Mouse (Mus musculus): Measurements from ENCODE around the gene Rab5b.

Rab5b gene

DNA sequence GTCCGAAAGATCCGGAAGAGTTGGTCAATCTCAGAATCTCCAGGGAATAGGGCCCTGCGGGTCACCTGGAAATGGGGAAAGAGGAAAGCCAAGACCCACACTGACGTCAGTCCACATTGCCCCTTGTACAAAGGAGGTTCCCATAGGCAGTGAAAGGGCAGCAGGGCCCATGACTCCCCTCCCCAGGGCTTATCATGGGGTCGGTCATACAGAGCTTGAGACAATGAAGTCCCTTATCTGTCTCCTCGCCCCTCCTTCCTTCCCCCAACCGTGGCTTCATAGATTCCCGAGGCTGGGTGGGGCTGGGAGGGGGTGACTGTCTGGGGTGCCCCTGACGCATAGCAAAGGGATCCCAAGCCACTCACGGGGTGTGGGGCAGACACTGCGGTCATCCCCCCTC, 3.5 kb upstream of the Rab5b start:
- no peak for DNase-seq (ENCODE audit: extremely low read depth, low read depth, low spot score)

DNA sequence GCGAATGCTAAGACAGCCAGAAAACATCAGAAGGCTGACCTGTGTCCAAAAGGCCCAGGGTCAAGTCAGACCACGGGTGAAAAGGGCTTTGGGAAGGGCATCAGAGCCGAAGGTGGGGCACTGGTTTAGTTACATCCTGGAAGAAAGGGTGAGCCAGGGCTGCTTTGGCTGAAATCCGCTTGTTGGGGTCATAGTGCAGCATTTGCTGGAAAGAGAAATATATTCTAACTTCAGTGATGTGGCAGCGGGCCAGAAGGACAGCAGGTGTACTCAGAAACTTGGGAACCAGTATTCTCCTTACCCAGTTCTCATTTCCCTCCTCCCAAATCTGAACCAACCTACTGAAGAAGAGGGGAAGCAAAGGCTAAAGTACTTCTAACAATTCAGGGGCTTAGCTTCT, 2.9 kb upstream of the Rab5b start:
- no peak for DNase-seq (ENCODE audit: extremely low read depth, low read depth, low spot score)

DNA sequence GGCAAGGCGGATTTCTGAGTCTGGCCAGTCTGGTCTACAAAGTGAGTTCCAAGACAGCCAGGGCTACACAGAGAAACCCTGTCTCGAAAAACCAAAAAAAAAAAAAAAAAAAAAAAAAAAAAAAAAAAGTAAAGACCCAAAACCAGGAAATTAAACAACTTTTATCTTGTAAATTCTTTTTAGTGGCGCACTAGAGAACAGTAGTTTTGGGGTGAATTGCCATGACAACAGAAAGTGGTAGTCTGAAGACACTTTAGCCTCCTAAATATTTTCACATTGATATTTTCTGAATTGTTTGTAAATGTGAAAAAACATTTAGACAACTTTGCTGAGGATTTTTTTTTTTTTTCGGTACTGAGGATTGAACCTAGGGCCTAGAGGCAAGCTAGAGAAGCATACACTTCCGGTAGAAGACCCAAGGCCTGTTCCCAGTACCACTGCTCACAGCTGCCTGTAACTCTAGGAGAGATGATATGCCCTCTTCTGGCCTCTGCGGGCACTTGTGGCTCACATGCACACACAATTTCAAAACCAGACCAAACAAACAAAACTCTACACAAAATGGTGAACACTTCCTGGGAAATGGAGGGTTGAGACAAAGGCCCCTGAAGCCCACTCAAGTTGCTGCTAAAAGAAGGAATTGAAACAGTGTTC, 1.1 kb upstream of the Rab5b start:
- DNase-seq (ENCODE audit: extremely low read depth, low read depth, low spot score), result no peak

DNA sequence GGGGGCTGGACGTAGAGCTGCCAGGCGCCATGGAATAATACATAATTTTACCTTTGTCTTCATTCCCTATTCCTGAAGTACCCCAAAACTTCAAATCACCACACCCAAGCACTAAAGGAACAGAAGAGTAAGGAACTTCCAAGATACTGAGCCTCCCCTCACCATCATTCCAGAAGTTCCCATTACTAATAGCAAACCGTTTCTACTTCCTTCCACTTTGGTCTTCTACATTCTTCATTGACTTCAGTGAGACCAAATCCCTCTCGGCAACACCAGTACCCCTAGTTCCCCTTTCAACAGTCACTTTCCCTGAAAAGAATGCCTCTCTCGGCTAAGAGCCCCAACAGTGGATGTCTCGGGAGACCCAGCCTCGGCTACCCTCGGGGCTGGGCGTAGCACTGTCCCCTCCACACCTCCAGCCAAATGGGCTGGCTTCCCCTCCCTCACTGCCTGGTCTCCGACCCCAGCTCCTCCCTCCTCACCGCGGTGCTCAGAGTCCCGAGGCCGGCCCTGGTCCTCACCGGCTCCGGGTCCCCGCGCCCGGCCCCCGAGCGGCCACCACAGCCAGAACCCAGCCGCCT, 563 bp downstream of the Rab5b start:
- DNase-seq (ENCODE audit: extremely low read depth, low read depth, low spot score), result no peak

DNA sequence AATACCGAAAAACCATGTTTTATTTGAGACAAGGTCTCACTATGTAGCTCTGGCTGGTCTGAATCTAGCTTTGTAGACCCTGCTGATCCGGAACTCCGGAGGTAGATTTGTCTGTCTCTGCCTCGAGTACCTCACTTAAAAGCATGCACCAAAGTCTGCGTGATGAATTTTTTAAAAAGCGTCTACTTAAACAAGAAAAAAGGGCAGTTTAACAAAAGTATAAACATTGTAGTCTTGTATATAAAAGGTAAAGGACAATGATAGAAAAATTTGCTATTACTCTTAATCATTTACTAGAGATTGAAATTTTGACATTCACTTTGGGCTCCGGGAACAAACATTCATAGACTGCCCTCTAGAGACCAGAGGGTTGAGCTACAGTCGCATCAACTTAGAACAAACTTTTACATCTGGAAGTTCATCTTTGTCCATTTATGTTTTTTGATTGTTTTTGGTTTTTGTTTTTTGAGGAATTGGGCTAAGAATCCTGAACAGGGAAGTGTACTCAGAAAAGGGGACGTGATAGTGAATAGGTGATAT, 21.5 kb downstream of the Rab5b start:
- no peak for DNase-seq (ENCODE audit: extremely low read depth, low read depth, low spot score)

DNA sequence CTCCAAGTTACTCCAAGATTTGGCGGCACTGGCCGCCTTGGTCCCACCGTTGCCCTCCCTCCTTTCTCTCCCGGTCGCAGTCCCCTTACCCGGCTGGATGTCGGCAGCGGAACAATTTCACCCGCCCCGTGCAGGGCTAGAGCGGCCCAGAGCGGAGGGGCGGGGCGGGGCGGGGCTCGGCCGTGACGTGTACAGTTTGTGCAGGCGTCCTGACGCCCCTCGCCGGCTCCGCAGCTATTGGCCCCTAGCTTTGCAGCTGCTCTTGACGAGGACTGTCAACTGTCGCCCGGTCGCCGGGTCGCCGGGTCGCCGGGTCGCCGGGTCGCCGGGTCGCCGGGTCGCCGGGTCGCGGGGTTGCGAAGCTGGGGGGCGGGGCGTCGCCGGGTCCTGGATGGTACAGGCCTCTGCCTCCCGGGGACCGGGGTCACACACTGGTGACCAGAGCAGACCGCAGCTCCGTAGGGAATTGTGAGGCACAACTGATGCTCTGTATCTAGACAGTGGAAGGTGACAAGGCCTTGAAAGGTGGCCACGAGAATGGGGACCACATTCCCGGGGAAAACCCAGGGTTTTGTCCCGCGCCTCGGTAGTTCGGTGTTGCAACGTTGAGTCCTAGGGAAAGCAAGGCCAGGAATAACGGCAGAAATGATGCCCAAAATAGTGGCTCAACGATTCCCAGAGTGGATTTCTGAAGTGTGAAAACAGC, 22.1 kb downstream of the Rab5b start, which contains the start of gene Suox:
Gene Suox, minus strand, starts transcription at position 311 of the 706 bp plus-strand sequence.
- DNase-seq (ENCODE audit: extremely low read depth, low read depth, low spot score), result no peak

DNA sequence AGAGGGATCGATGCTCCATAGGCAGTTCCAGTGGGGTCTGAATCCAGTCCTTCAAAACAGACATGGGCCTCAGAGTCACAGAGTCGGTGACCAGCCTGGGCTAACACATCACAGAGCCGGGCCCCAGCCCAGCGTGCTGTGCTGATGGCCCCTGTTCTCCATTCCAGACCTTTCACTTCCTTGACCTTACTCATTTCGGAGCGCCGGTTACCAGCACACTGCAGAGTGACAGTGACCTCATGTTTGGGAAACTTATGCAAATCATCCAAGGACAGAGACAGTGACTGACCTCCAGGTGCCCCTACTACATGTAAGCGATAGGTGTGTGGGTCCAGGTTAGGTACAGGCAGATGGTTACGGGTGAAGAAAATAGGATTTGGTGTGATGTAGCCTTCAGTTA, 24.9 kb downstream of the Rab5b start:
- DNase-seq (ENCODE audit: extremely low read depth, low read depth, low spot score), result no peak

DNA sequence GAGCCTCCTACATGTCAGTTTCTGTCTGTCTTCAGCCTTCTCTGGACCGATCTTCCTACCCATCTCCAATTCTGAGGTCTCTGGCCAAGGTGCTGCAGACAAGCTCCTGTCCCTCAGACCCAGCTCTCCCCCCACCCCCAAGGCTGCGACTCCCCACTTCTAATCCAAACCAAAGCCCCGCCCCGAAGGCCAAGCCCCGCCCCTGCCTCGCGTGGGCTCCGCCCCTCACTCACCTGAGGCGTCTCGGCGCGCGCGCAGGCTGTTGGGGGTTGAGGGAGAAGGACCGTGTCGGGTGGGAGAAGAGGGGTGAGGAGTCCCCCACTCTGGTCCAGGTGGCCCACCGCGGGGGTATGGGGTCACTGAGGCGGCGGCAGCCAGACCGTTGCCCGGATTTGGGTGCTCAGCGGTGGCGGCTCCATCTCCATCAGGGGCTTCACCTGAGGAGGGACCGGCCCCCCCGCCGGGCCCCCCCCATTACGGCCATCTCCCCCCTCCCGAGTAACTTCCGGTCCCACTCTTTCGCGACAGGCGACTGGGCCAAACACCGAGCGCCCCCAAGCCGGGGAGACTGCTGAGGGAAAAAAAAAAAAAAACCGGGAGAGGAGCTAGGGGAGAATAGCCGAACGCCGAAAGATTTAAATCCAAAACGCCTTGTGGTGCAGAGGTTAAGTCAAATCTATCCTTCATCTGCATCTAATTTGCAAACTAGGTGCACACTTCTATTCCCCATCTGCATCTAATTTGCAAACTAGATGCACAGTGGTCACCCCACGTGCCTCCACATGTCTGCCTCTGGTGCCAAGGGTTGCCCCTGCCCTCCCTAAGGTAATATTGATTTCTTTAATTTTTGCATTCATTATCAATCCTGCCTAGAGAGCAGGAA, 27.0 kb downstream of the Rab5b start:
- no peak for DNase-seq (ENCODE audit: extremely low read depth, low read depth, low spot score)

DNA sequence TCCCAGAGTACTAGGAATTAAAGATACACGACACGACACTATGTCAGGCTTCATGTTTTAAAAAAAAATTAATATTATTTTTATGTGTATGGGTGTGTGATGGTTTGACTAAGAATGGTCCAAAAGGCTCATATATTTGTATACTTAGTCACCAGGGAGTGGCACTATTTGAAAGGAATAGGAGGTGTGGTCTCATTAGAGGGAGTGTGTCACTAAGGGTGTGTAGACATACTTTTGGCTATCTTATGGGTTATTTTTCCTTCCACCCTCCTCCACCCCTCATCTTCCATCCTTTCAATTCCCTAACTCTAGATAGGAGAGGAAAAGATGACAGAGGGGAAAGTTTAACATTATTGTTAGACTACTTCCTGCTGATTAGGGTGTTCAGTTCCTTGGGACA, 30.3 kb downstream of the Rab5b start:
- DNase-seq (ENCODE audit: extremely low read depth, low read depth, low spot score), result no peak

DNA sequence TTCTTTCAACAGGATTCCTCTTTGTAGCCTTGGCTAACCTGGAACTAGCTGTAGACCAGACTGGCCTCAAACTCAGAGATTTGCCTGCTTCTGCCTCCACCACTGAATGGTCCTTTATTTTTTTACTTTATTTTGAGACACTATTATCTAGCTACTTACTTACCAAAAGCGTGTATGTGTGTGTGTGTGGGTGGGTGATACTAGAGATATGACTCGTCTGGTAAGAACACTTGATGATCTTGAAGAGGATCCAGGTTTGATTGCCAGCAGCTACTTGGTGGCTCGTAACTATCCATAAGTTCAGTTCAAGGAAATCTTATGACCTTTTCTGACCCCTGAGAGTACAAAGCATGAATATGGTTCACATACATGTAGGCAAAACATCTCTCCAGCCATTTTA, 30.8 kb downstream of the Rab5b start:
- DNase-seq (ENCODE audit: extremely low read depth, low read depth, low spot score), result no peak

DNA sequence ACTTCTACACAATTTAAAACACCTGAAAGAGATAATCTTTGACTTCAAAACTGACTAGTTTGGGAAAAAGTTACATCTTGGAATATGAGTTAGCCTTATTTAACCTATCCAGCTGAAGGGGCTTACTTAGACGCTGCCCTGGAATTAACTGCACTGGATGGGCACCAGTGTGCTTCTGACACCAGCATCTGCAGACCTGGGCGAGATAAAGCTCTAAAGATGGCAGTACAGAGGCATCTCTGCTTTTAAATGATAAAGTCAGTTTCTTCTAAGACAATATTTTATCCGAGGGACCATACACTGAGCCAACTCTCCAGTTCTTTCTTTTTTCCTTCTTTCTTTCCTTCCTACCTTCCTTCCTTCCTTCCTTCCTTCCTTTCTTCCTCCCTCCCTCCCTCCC, 31.3 kb downstream of the Rab5b start:
- DNase-seq (ENCODE audit: extremely low read depth, low read depth, low spot score), result no peak

DNA sequence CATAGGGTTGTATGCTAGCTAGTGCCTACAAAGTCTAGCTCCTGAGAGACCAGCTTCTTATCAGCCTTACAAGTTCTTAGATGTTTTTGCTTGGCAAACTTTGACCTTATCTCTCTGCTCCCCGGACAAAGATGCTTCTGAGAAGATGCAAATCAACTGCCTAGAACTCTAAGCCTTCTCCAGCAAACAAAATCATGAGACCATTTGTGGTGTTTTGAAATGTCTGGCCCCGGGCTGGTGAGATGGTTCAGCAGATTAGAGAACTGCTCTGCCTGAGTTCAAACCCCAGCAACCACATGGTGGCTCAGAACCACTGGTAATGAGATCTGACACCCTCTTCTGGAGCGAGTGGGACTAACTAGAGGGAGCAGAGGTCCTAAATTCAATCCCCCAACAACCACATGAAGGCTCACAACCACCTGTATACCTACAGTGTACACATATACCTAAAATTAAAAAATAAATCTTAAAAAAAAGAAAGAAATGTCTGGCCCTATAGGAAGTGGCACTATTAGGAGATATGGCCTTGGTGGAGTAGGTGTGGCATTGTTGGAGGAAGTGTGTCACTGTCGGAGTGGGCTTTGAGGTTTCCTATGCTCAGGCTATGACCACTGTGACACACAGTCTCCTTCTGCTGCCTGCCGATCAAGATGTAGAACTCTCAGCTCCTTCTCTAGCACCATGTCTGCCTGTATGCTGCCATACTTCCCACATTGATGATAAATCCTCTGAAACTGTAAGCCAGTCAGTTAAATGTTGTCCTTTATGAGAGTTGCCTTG, 32.4 kb downstream of the Rab5b start:
- no peak for DNase-seq (ENCODE audit: extremely low read depth, low read depth, low spot score)

DNA sequence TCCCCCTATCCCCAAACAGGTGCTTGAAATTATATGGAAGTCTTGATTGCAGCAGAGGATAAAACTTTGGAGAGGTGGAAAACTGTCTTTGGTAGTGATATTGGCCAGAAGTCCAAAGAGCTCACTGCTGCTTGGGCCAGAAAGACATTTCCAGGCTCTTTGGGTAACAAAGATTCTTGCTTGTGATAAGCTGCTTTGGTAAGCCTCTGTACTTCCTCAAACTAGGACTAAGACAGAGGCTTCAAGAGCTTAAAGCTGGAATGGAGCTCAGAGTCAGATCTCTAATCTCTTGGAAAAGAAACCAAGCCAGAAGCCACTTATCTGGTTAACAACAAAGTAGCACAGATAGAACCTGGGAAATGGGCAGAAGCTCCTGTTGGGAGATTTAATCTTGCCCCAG, 33.6 kb downstream of the Rab5b start:
- DNase-seq (ENCODE audit: extremely low read depth, low read depth, low spot score), result no peak

DNA sequence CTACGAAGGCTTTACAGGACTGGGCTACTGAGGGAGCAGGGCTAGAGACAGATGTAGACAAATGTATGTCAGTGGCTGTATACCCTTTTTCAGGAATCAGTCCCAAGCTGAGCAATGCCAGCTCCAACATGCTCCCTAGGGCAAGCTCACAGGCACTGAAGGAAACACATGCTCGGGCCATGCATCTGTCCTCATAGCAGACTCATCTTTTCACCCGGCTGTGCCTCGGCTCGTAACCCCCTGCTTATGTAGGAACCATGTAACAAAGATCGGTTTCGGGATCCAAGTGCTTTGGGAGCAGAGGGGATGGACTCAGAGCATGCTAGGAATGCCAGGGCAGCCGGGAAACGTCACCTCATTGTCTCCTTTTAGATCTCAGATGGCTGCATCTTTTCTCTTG, 36.6 kb downstream of the Rab5b start:
- DNase-seq (ENCODE audit: extremely low read depth, low read depth, low spot score), result no peak

DNA sequence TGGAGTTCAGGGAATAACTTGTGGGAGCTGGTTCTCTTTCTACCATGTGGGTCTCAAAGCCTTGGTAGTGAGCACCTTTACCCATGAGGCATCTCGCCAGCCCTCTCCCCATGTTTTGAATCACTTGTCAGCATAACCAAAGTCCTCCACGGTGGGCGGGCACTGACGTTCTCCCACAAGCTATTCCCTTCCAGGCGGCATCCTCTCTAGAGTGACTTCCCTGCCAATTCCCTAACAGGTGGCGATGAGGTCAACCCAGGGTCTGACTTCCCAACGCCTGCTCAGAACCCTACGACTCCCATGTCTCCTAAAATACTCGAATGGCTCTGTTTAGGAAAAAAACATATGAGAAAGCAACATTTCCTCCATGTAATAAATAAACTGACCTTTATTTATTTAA, 38.2 kb downstream of the Rab5b start:
- no peak for DNase-seq (ENCODE audit: extremely low read depth, low read depth, low spot score)

DNA sequence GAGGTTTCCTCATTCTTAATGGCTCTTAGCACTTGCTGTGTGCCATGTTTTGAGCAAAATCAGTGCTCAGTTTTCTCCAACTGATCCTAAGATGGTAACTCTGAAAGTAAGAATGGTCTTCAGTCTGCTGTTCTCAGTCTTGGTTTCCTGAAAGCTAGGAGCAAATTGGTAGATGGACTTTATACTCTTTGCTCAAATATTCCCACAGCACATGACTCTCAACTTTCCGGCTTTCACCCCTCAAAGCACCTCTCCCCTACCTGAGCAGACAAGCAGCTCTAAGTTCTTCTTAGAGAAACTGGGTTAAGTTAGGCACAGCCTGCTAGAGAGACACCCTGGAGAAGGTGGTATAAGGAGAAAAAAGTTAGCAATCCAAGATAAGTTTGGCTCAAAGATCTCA, 39.3 kb downstream of the Rab5b start:
- no peak for DNase-seq (ENCODE audit: extremely low read depth, low read depth, low spot score)

DNA sequence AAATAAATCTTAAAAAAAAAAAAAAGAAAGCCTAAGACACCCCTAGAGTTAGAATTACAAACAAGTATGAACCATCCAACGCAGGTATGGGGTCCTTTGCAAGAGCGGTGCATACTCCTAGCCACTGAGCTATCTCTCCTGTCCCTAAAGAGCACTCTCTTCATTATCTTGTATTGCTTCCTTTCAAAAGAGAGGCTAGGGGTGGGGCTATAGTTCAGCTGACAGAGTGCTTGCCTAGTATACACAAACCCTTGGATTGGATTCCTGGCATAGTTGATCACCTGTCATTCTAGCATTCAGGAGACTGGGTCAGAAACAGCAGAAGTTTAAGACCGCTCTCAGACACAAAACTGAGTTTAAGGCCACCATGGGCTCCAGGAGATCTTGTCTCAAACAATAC, 40.8 kb downstream of the Rab5b start:
- no peak for DNase-seq (ENCODE audit: extremely low read depth, low read depth, low spot score)

DNA sequence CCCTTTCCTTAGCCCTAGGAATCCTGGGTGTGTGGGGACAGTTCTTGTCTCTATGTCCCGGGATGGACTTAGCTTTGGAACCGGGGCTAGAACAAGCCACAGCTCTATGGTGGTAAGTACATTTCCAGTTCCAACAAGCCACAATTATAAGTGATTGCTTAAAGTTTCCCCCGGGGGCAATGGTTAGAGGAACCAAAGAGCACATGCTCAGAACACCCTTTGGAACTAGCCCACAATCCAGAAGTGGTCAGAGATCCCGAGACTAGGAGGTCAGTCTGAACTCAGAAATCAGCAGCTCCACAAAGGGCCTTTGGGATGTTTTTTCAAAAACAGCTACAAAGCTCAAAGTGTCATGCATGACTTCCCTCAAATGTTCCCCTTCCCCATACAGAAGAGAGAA, 42.2 kb downstream of the Rab5b start:
- DNase-seq (ENCODE audit: extremely low read depth, low read depth, low spot score), result no peak

DNA sequence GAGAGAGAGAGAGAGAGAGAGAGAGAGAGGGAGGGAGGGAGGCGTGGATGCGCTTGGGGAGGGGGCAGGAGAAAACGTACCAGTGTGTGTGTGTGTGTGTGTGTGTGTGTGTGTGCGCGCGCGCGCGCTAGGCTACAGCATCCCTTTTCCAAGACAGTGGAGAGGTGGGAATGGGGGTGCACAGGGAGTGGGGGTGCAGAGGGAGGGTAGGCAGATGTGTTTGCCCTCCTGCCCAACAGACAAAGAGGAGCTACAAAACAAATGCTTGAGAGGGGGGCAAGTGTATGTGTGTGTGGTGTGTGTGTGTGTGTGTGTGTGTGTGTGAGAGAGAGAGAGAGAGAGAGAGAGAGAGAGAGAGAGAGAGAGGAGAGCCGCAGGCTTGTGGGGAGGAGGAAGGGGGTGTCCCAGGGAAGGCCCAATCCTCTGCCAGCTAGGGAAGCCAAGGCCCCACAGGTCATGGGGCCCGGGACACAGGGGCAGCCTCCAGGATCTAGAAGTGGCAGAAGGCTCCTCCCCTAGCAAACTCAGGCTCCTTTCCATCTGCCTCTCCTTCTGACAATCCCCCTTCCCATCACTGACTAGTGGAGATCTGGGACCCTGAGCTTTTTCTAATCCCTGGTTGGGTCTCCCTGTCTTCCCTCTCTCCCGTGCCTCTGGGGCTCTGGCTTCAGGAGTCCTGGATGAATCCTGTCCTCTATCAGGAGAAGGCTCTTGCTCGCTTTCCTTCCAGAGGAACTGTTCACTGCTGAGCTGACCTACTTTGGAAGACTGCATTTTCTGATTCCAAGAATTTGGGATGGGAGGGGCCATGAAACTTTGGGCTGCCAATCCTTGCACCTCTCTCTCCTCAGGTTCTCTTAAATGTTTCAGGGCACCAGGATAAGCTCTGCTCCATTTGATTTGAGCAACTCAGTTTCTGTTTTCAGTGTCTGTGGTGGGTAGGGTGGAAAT, 49.6 kb downstream of the Rab5b start:
- DNase-seq (ENCODE audit: extremely low read depth, low read depth, low spot score), result no peak

Measured in fat pad, adult 2 months (tissue).